Mouse (Mus musculus) frontal cortex, postnatal 25 days (tissue): Measurements from ENCODE around the gene Ugcg.

ENCODE experiments used
- DNase-seq, 2 experiments: peaks; one replicate each; pipeline ENCODE4 v3.0.0; 2022; ENCODE audit warnings: low spot score in 2 of 2

Ugcg gene

DNA sequence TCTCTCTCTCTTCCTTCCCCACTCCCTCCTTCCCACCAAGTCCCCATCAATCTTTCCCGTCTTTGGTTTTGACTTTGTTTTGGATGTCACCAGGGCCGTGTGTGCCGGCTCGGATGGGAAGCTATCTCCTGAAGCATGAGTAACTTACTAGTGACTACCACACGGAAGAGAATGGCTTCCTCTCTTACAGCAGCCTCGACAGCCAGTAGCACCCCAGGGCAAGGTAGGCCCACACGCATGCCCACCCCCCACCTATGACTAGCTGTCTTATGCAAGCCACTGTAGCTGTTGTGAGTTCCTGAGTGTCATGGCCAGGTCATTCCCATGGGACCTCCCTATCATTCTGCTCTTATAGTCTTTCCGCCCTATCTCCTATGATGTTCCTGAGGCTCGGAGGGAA lies 38.0 kb downstream of the Ugcg start:
- DNase-seq = no peak

DNA sequence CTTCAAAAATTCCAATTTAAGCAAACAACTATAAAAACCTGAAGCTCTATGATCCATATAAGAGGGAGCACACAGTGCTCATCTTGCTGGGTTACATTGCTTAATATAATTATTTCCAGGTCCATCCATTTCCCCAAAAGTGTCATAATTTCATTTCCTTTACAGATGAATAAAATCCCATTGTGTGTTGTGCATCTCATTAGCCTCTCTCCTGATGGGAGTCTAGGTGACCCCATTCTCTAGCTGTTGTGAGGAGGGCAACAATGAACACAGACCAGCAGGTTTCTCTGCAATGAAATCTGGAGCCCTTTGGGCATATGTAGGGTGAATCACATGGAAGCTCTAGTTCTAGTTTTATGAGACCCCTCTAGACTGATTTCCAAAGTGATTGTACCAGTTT lies 39.9 kb downstream of the Ugcg start:
- no peak for DNase-seq

DNA sequence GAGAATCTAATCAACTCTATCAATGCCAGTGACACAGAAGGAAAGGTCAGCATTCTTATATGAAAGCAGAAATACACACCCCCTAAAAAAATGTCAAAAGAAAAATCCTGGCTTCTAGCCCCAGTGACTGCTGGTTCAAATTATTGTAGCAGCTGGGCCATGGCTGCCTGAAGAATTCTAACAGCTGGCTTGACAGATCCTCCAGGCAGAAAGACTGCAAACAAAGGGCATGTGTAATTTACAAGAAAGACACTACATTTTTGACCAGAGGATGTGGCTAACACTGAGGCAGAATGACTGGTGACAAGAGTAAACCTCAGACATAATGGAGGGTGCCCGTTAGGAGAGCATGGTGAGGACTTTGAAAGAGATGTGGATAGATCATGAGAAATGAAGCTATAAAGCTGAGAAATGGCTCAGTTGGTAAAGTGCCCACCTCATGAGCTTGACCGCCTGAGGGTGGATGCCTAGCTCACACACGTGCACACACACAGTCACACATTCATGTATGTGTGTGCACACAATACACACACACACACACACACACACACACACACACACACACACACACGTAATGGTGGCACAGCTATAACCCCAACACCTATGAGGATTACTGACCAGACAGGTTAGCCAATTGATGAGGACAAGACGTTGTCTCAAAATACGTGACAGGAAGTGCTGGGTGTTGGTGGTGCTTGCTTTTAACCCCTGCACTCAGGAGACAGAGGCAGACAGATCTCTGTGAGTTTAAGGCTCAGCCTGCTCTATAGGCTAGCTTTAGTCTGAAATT lies 42.4 kb downstream of the Ugcg start:
- DNase-seq = no peak

DNA sequence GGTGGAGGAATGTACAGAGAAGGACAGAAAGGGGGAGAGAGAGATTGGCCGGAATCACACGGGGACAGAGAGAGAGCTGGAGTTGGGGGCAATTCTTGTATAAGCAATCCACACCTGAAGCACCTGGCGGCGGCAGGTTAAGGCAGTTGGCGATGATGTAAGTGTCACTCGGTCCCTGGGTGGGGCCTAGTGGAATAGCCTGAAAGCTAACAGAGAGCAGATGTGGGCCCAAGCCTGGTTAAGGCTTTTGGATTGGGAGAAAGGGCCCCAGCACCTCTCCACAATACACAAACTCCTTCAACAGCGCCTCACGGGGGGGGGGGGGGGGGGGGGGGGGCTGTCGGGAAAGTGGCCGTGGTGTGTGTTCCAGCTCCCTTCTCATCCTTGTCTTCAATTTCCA lies 45.0 kb downstream of the Ugcg start:
- DNase-seq = no peak

DNA sequence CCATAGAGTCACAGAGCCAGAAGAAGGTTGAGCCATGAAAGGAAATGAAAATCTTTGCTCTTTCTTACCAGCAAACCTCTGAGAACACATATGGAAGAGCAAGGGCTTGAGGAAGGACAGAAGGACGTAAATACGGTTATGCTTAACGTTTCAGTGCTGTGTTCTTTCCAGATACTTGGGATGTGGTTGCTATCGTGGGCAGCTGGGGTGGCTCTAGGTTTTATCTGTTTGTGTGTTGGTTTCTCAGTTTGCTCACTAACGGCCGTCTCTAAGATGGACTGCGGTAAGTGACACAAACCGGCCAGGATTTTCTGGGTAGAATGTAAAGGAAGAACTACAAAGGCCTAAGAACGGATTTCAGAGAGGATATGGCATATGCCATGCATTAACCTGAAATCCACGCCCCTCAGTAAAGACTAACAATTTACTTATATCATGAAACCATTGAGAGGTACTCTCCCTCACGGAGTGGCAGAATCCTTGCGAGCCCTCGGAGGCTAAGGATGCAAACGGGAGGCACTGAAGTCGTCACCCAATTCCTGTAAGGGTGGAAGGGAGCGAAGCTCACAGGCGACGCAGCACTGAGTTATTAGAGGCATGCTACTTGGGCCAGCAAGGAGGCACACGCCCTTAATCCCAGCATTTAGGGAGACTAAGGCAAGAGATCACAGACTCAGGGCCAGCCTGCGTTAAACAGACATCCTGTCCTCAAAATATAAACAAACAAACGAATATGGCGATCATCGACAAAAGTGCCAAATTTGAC lies 45.6 kb downstream of the Ugcg start:
- no peak for DNase-seq

DNA sequence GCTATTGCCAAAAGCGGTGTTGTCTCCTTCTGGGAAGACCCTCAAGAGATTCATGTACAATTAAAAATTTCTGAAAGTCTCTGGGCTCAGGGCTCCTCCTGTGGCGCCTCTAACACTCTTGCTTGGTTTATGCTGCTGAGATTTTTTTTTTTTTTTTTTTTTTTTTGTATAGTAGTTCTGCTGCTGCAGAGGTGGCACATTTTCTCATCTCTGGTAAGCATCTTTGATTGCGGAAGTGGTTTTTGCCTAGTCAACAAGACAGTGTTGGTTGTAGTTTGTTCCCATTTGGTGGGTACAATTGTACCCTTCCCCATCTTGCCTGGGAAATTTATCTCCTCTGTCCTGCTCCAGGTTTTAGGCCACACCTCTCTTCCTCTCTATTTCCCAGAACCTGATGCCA lies 47.3 kb downstream of the Ugcg start:
- DNase-seq = no peak

DNA sequence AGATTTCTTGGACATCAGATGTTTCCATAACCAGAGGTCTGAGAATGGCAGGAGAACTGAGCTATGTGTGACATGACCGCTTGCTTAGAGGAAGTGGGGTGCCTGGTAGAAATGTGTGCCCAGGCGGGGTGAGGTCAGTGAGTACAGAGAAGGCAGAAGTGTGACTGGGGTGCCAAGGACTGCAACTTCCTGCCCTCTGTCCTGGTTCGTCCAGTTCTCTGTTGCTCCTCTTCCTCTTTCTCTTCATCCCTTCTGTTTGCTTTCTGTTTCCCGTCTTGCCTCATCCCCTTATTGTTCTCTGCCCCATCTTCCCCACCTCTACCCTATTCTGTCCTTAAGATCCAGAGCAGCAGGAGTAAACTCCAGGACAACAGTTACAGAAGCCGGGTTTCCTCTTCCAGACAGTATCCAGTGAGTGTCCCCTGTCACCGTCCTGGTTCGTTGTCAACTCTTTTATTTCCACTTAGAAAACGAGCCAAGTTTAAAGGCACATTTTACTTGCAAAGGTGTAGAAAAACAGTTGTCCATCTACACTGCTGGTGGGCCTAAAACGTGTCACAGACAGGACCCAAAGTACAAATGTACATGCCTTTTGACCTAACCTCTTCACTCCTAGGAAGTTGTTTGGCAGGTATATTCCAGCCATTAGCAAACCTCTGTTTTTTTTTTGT lies 49.7 kb downstream of the Ugcg start:
- no peak for DNase-seq

DNA sequence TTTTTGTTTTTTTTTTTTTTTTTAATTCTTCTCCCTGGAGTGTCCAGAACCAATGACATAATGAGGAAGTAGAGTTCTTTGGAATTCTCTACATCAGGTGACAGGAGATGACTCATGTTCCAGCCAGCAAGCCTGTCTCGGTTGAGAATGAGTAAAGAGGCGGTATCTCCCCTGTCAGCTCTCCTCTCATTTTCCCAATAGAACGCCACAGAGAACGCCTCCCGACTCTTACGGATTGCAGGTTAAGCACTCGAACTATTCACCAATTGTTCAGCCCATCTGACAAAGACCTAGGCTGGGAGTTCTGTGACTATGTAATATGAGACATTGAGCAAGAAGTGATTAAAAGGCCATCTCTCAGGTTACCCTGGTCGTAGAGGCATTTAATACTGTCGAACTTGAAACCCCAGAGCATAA lies 50.3 kb downstream of the Ugcg start:
- no peak for DNase-seq

DNA sequence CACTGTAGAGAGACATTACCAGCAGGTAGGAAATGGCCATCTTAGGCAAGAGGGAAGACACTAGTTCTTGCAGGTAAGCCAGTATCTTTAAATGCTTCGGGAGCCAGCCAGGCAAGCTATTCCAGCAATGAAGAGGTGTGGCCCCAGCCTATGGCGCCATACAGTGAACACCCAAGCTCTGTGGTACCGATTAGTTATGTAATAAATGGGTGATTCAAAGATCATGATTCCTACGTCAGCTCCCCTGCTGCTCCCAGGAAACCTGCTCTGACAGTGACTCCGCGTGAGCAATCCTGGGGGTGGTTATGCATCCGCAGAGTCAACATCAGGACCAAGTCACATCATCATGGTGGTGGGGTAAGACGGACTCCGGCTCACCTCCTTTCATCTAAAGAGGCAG lies 51.1 kb downstream of the Ugcg start:
- DNase-seq = no peak

DNA sequence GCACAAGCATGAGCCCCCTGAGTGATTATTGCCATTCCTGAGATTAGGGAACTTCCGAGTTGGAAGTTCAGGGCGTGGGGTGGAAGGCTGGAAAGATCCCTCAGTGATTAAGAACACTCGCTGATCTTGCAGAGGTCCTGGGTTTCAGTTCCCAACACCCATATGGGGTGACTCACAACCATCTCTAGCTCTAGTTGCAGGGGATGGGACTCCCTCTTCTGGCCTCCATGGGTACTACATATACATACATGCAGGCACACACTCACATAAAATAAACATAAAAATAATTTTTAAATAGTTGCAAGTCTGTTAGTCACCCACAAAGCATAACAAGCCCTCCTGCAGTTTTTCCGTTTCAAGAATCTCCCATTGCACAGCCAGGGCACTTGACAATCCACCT lies 52.0 kb downstream of the Ugcg start:
- no peak for DNase-seq

DNA sequence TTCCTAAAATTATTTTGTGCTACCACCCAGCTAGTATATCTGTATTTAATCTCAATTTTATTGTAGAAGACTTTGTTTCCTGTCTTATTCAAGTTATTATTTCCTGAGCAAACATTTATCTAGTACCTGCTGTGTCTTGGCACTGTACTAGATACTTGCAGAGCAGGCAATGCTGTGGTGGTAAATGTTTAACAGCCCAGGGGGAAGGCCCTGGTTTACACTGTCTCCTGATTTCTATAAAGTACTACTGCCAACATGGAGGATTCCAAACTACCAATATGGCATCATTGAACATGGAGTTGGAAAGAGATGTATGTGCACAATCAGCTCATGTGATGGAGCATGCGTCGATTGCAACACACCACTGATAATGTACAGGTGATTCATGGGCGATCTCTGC lies 53.2 kb downstream of the Ugcg start:
- DNase-seq = no peak

DNA sequence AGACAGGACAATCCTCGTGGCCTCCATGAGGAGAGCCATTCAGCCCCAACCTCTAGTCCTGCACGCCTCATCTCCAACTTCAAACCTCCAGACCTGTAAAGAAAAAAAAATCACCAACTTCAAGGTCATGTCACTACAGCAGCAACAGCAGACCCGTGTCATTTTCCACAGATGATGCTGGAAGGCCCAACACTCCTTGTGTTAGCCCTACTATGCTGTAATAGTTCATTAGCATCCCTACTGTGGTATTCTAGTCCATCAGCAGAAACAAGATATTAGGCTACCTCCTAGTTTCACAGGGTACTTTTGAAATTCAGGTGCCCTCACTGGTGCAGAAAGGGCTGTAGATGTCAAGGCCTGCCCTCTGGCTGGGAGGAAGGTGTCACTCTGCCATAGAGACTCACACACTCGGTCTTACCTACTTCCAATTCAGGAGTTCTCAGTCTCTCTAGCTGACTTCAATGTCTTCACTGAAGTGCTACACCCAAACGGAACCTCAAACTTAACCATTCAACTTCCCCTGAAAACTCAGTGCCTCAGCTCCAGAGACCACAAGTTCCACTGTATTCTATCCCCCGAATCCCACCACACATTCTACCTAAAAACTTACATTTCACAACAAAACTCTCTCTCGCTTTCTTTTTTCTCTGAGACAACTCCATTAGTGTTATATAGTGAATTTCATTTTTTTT lies 54.9 kb downstream of the Ugcg start:
- no peak for DNase-seq

DNA sequence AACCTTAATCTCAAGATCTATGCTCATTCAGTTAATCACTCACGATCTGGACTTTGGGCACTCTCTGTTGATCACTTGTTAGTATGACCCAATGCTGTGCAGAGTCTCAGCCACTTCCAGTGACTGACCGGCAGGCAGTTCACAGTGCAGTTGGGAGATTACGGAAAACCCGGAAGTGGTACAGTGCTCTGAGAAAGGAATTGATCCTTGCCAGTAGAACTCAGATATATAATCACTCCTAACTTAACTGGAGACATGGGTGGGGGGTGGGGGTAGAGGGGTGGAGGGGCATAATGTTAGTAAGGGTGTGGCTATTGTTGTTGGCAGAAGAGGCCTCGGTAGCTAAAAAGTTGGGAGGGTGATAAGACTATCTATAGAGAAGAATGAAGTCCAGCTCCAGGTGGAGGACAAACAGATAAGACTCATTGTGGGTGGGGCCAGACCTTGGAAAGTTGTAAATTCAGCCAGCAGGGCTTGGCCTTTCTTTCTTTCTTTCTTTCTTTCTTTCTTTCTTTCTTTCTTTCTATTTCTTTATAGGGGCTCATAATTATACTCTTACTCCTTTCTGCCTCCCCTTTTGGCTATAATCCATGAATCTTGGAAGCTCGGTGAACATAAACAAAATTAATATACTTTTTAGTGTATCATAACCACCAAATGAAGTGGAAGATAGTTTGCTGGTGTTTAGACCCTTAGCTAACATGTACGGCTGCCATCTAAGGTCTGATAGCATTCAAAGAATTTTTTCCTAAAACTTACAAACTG lies 55.9 kb downstream of the Ugcg start:
- no peak for DNase-seq

DNA sequence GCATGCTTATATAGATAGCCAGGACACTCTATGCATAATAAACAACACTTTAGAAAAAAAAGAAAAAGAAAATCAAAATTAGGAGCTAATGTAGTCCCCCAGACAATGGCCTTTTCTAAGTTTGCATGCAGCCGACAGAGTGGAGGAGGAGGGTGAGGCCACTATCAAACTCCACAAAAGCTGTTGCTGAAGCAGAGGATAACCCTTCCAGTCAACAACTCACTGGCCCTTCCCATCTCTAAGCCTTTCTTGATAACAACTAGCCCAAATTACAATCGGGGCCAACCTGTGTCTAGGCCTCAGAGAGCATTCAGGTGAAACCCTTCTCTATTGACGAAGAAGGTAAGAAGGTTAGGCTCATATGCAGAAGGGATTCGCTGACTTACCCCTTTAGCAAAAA lies 56.7 kb downstream of the Ugcg start:
- DNase-seq = no peak

DNA sequence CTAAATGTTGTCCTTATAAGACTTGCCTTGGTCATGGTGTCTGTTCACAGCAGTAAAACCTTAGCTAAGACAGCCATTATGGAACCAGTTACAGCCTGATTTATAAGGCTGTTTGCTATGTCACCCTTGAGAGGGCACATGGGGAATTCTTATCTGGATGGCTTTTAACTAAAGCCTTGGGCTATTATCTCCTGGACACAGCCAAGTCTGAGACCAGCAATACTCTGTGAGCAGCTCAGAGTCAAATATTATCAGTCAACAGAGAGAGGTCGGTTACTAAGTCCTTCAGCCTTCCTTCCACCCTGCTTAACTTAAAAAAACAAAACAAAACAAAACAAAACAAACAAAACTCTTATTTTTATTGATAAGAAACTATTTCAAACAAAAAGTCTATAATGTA lies 58.5 kb downstream of the Ugcg start:
- no peak for DNase-seq

DNA sequence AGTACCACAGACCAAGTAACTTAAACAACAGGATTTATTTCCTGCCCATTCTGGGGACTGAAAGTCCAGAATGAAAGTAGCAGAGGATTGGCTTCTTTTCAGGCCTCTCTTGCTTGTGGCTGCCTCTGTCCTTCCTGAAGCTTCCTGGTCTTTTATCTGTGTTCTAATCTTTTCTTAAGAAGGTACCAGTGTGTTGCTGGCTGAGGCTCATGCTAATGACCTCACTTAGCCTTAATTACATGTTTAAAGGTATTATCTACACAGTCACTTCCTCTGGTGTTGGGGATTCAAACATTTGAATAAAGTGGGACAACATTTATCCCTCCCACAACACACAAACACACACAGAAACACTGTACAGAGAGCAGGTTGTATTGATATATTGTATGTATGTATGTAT lies 59.0 kb downstream of the Ugcg start:
- no peak for DNase-seq

DNA sequence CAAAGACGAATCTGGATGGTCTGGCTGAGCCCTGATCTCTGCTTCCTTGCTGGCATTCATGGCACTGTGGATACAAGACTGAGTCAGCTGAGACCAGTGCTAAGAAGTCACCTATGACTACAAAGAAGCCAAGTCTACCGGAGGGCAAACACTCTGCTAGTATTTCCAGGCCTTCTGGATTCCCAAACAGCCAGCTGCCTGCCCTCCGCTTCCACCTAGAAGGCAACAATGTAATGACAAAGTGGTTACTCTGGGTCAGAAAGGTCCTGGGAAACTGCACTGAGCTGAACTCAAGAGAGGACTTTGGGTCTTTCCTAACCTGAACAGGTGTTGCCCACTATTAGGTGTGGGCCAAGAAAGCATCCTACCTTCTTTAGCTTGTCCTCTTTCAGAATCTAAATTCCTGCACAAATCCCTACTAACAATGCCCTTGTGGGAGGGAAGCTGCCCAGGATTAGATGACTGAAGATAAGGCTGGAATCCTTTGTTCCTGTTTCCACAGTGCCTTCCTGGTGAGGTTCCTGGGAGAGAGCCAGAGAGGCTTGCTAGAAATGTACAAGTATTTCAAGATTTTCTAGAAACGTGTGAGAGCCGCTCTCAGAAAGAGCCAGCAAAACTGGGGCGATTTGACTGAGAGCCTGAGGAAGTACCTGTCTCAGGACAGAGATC lies 63.5 kb downstream of the Ugcg start:
- no peak for DNase-seq

DNA sequence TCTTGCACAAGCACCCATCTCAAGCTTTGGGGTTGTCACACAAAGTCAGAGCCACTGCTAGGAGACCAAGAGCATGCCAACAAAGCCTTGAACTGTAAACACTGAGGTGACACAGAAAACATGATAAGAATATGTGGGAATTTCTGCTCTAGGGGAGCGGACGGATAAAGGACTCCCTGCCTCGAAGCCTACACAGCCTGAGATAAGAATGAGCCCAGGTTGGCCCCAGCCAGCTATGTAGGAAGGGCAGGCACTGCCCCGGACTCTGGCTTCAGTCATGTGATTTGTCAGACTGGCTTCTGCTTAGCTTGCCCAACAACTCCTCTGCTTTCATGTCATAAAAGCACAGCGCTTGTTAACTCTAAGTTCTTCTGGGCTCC lies 64.0 kb downstream of the Ugcg start:
- DNase-seq = no peak

DNA sequence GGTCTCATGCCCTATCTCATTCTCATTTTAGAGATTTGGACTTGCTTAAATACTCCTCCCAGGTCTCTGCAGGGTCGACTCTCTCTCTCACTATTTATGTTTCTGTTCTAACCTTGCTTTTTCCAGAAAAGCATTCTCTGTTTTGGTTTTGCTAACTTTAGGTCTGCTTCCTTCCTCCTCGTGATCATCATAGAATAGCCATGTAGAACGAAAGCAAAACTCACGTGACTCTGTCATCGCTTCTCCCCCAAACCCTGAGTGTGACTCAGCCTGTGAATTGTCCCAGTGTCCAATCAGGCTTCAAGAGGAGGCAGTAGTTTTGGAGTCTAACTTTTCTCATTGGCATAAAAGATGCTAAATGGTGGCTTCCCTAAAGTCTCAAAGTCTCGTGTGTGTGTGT lies 65.3 kb downstream of the Ugcg start:
- DNase-seq = no peak

DNA sequence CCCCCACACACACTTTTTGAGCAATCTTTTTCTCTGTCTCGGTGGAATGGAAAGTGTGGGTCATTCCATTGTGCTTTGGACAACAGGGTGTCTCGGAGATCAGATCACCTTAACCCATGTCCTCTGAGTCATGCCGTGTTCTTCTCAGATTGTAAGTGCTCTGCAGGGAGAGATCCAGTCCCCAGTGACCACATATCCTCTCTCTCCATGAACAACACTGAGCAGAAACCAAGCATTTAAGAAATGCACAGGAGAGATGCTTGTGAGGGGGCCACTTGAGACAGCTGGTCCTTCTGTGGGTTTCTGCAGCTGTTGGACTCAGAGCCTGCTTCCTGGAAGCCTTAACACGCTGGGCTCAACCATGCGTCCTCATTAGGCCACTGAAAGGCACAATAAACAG lies 66.9 kb downstream of the Ugcg start:
- DNase-seq = no peak

DNA sequence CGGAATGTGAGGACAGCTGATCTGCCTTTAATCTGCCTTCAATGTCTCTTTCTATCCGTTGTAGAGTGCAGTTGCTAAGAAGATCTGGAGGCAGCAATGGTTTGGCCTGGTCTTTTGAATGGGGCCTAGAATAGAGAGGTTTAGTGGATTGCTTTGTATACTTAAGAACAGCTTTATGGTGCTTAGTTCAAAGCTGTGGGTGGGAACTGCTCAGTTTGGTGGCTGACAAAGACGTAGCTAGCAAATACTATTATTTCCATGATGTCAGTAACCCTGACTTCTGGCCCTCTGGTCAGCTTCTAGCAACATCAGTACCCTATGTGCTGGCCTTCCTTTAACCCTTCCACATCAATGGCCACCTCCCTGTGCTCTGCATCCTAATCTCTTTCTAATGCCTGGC lies 68.8 kb downstream of the Ugcg start:
- no peak for DNase-seq
